Mouse (Mus musculus) cerebellum, adult 2 months (tissue): ENCODE results near the gene Tspan18. TPM values are rescaled to one million over a fixed set of nuclear protein-coding genes. Genes with fewer than 3 reads are reported as not detected.

ENCODE experiments used
- DNase-seq, 2 experiments: peaks; one replicate each; pipeline ENCODE4 v3.0.0; 2021
- H3K27ac ChIP-seq: fragments of 200-500 bp; 2 replicates; pipeline ENCODE4 v1.5.1; 2012; ENCODE audit warnings: low read length, control low read depth, inconsistent platforms; ENCODE audit not compliant: insufficient read depth
- H3K27me3 ChIP-seq: fragments of 200-500 bp; 2 replicates; pipeline ENCODE4 v1.6.1; 2012; ENCODE audit warnings: inconsistent platforms, mild to moderate bottlenecking, low read length, moderate library complexity; ENCODE audit not compliant: control insufficient read depth, insufficient read depth
- H3K4me1 ChIP-seq: fragments of 200-500 bp; 2 replicates; pipeline ENCODE4 v1.6.1; 2011; ENCODE audit warnings: low read length; ENCODE audit not compliant: control insufficient read depth, insufficient read depth
- H3K4me3 ChIP-seq: fragments of 200-500 bp; replicated peaks from 2 replicates; pipeline ENCODE3; 2011; ENCODE audit warnings: mild to moderate bottlenecking, low read depth, low read length, control low read depth; ENCODE audit not compliant: insufficient read depth
- CTCF ChIP-seq: fragments of 200-500 bp; IDR thresholded peaks from 2 replicates; pipeline ENCODE4 v1.5.1; 2011; ENCODE audit warnings: low read depth, mild to moderate bottlenecking, control low read depth, low read length, moderate library complexity, borderline replicate concordance; ENCODE audit not compliant: insufficient read depth
- POLR2A ChIP-seq: fragments of 200-500 bp; IDR thresholded peaks from 2 replicates; pipeline ENCODE4 v1.6.1; 2011; ENCODE audit warnings: low read length, control low read depth, borderline replicate concordance; ENCODE audit not compliant: insufficient read depth
- WGBS: fragments of 180-500 bp; shearing (Covaris S2); methylation state at CpG from one replicate; pipeline ENCODE4 v1.1.7; 2018; 5-methylcytosine and 5-hydroxymethylcytosine counted together
- polyA plus RNA-seq: library from polyadenylated mRNA; depleted of rRNA; stranded (reverse); fragments of >200 nt; gene quantifications from 2 replicates; pipeline ENCODE4 v1.2.3, GENCODE M21; 2012

The Tspan18 gene
- polyA plus RNA-seq, 1 experiment: 11.3 TPM

DNA sequence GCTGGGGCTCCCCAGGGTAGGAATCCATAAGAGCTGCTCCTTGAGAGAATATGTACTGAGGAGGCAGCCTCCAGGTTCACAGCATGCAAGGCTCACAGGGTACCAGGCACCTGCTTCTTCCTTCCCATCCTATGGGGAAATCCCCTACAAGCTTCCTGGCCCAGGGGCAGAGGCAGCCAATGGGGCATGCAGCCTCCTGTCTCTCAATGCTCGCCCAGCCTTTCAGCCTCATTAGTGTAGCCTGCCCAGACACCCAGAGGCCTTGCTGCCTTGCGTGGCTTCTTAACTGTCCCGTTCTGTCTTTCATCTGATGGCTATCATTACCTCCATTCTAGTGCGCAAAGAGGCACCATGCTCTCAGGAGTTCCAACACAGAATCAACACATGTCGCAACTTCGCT lies 85.2 kb downstream of the Tspan18 start:
- TF ChIP-seq CTCF (no peak), POLR2A (no peak)
- no peak overlapping the region for H3K27ac ChIP-seq

DNA sequence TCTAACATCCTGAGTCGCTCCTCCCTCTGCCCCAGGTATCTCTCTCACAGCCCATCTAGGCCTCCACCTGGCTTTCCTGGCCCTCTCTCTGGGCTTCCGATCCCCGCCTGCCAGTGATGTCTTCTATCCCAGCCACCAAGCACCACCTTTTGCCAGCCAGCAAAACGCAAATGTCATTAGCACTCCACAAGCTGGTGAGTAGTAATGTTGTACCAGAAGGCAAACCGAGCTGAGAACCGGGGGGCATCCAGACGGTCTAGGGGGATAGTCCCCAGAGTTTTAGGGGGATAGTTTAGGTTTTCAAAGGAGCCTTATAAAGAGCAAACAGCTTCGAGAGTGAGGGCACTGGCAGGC lies 90.2 kb downstream of the Tspan18 start:
- H3K27me3 ChIP-seq: no peaks in the 10 kb centered on the region
- 25% methylated on average over 8 of the region's 8 CpGs for WGBS
- H3K27ac ChIP-seq: peak overlapping the region; percentile 21
- DNase-seq: peak; percentile 57 to 76
- TF ChIP-seq POLR2A (no peak), CTCF (no peak)
- no peak overlapping the region for H3K4me3 ChIP-seq
- peaks cover 49% of the 10 kb centered on the region for H3K4me1 ChIP-seq

More for the DNA sequence above, 85.2 kb downstream of the Tspan18 start:
- no peaks in the 10 kb centered on the region for H3K27me3 ChIP-seq
- no peak overlapping the region for H3K4me3 ChIP-seq
- no peak for DNase-seq
- 85% methylated on average over 6 of the region's 6 CpGs for WGBS
- peaks cover 29% of the 10 kb centered on the region for H3K4me1 ChIP-seq

DNA sequence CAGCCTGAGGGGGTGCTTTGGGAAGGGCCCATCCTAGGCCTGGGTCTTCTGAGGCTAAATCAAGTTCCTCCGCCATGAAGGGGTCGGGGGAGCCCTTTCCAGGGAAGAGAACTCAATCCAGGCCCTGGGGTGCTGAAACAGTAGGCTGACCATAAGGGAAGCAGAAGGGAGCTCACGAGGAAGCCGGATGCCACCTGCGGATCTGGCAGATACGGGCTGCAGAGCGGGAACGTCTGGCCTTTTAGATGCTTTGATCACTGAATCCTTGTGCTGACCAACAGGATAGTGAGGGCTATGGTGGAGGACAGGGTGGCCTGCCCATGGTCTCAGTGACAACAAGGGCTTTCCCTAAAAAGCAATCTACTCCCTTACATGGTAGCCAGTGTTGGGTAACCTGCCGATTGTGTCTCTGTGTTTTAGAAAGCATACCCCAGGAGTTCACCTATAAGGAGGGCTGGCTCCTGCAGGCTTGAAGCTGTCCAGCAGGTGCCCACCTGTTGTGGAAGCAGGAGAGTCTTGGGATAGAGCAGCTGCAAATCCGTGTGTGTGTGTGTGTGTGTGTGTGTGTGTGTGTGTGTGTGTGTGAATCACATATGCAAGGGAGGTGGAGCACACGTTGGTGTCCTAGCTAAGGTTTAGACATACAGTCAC lies 90.7 kb downstream of the Tspan18 start:
- TF ChIP-seq POLR2A (no peak), CTCF (no peak)
- H3K27ac ChIP-seq: peak overlapping the region; percentile 21
- H3K4me1 ChIP-seq: peaks cover 50% of the 10 kb centered on the region
- no peaks in the 10 kb centered on the region for H3K27me3 ChIP-seq
- DNase-seq: peak; percentile 75 to 79
- H3K4me3 ChIP-seq: no peak overlapping the region
- WGBS: 19% methylated on average over 11 of the region's 11 CpGs

DNA sequence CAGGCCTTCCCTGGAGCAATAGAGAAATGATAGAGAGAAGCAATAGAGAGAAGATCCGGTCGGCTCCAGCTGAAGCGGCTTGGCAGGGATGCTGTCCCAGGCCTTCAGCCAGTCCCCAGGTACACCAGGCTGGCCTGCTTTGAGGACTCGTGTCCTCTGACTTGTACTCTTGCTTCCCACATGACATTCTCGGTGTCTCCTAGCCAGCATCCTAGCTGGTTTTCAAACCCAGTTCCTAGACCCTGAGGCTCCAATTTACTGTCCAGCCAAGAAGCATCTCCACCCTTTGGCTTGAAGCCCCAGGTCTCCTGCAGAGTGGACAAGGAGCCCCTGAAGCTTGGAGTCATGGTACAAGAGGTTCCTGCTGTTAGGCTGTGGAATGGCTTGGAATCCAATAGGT lies 92.1 kb downstream of the Tspan18 start:
- no peaks in the 10 kb centered on the region for H3K27me3 ChIP-seq
- H3K4me3 ChIP-seq: no peak overlapping the region
- H3K4me1 ChIP-seq: peaks cover 47% of the 10 kb centered on the region
- peak; percentile 69 to 80 for DNase-seq
- WGBS: 21% methylated on average over 5 of the region's 5 CpGs
- TF ChIP-seq CTCF (no peak), POLR2A (no peak)
- peak overlapping the region; percentile 21 for H3K27ac ChIP-seq

DNA sequence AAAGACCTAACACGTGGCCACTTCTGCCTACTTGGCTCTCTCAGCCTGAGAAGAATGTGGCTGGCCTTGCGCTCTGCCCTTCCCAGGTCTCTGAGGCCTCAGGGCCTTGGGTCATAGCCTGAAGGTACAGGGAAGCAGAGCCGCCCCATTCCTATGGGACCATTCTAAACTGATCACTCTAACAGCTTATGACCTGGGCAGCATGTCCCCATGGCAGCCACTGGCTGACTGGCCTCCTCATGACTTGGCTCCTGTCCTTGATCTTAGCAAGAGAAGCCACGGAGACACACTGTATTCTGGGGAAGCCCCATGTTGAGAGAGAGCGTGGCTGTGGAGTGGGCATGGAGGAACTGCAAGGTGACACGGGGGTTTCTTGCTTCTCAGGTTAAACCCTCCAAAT lies 95.4 kb downstream of the Tspan18 start:
- Histone ChIP-seq H3K4me3 (no peak overlapping the region), H3K4me1 (peaks cover 31% of the 10 kb centered on the region), H3K27ac (no peak overlapping the region), H3K27me3 (no peaks in the 10 kb centered on the region)
- DNase-seq: no peak
- WGBS: 80% methylated on average over 6 of the region's 6 CpGs
- TF ChIP-seq CTCF: no peak
- TF ChIP-seq POLR2A: no peak

DNA sequence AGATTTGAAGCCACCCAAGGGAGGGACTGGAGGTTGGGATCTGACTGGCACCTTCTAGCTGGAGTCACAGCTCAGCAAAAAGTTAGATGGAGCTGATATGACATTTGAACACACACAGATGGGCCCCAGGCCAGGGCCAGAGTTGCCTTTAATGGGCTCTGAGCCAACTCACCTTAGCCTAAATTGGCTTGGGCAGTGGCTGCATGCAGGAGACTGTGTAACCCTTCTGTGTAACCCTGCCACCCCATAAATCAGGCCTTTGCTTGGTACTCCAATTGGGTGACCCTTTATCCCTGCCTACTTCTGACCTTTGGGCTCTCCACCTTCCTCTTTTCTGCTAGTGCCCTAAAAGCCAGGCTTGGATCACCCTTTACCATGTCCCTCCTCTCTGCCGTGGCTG lies 97.2 kb downstream of the Tspan18 start:
- H3K4me1 ChIP-seq: peaks cover 16% of the 10 kb centered on the region
- 100% methylated on average over 1 of the region's 1 CpGs for WGBS
- H3K4me3 ChIP-seq: no peak overlapping the region
- H3K27me3 ChIP-seq: no peaks in the 10 kb centered on the region
- DNase-seq: no peak
- TF ChIP-seq POLR2A (no peak), CTCF (no peak)
- no peak overlapping the region for H3K27ac ChIP-seq

DNA sequence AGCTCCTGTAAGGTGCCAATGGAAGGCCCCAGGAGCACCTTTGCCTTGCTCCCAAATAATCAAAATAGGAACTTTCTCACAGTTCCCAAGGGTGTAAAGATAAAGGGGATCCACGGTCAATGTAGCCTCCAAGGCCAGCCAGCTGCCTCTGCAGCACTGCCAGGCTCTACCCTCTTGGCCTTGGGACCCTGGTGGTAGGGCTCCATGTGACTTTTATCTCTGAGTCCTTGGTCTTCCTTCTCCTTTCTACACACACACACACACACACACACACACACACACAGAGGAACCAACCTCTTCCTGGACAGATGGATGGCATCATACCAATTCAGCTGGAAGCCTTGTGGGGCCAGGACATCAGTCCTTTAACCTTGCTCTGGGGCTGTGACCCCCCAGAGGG lies 102.2 kb downstream of the Tspan18 start:
- peaks cover 8% of the 10 kb centered on the region for H3K4me1 ChIP-seq
- H3K27ac ChIP-seq: no peak overlapping the region
- TF ChIP-seq CTCF (no peak), POLR2A (no peak)
- 88% methylated on average over 1 of the region's 1 CpGs for WGBS
- no peak overlapping the region for H3K4me3 ChIP-seq
- no peaks in the 10 kb centered on the region for H3K27me3 ChIP-seq
- DNase-seq: no peak

DNA sequence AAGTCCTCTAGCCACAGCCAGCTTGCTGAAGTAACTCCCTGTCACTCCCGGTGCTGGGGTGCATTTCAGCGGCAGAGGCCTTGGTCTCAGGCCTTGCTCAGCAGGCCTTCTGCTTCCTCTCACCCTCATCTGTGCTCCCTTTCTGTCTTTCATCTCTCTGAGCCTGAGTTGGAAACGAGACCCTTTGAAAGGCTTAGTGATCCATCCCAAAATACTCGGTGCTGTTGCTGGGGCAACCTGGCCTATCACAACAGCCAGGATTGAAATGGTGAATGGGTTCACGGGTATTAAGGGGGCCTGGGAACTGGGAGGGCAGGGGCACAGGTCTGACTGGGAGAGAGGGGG lies 105.9 kb downstream of the Tspan18 start:
- Histone ChIP-seq H3K4me1 (peaks cover 26% of the 10 kb centered on the region), H3K4me3 (no peak overlapping the region), H3K27ac (no peak overlapping the region), H3K27me3 (no peaks in the 10 kb centered on the region)
- 67% methylated on average over 5 of the region's 5 CpGs for WGBS
- TF ChIP-seq POLR2A: no peak
- no peak for TF ChIP-seq CTCF
- no peak for DNase-seq
